Mouse (Mus musculus): Measurements from ENCODE around the gene Sh3pxd2a.

Sh3pxd2a gene

GRCm38 (mm10) chr19:47222154-47222840, 241.9 kb downstream of the Sh3pxd2a start:
- no peak for DNase-seq

GRCm38 (mm10) chr19:47221500-47222153, 242.6 kb downstream of the Sh3pxd2a start:
- DNase-seq: no peak

- DNase-seq: no peak
Observed at GRCm38 (mm10) chr19:47221006-47221405, 243.2 kb downstream of the Sh3pxd2a start.

GRCm38 (mm10) chr19:47220232-47220631, 244.0 kb downstream of the Sh3pxd2a start:
- DNase-seq: no peak

- no peak for DNase-seq
Observed at GRCm38 (mm10) chr19:47219622-47220021, 244.6 kb downstream of the Sh3pxd2a start.

GRCm38 (mm10) chr19:47216766-47217165, 247.4 kb downstream of the Sh3pxd2a start:
- DNase-seq: no peak

GRCm38 (mm10) chr19:47213470-47213869, 250.7 kb downstream of the Sh3pxd2a start:
- DNase-seq: no peak

- DNase-seq: no peak
Observed at GRCm38 (mm10) chr19:47212401-47212800, 251.8 kb downstream of the Sh3pxd2a start.

- no peak for DNase-seq
Observed at GRCm38 (mm10) chr19:47211609-47212312, 252.4 kb downstream of the Sh3pxd2a start.

- DNase-seq: no peak
Observed at GRCm38 (mm10) chr19:47210432-47210831, 253.8 kb downstream of the Sh3pxd2a start.
